Mouse (Mus musculus): Measurements from ENCODE around the gene Zfp316.

- no peak for TF ChIP-seq ZNF384 (IDR thresholded peaks at IDR 0.05; ENCODE audit: low read depth, low read length)
- no peak for TF ChIP-seq MAFK (IDR thresholded peaks at IDR 0.05; ENCODE audit: insufficient read depth, low read depth, low read length)
These were observed 56.0 kb downstream of the Zfp316 start for GRCm38 (mm10) chr5:143213832-143214231.
